Mouse (Mus musculus) left cerebral cortex, adult 11 months (tissue): ENCODE results near the gene Psmg3.
A peak's percentile ranks its signal among the peaks of the same experiment; 100 is the strongest.

Experiments used
- DNase-seq: peaks from one replicate; pipeline ENCODE4 v3.0.0; 2022; ENCODE audit warnings: low spot score

Psmg3 gene

DNA sequence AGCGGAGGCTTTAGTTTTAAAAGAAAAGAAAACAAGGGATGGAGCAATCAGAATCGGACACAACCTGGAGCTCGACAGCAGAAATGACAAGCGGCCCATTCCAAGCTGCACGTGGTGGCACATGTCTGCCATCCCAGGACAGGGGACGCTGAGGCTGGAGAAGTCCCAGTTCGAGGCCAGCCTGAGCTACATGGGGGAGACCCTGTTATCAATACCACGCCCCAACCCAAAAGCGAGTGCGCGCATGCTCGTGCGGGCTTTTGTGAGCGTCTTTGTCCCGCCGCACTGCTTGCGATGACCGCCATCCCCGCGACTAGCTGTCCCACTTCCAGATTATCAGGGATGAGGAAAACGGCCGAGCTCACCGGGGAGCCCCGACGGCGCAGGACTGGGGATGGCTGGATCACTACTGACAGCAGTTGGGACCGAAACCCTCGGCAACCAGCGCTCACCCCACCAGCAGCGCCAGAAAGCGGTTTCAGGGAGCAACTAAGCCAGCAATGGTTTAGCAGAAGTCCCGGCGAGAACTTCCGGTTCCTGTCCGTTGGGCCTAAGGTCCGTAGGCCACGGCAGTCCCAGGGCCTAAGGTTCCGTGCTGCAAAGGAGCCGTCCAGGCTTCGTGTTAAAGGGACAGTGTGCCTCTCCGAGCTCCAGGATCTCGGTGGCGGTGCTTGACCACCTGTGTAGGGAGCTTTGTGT is at the start of gene Psmg3, which contains the start of gene Gm26938:
Psmg3 (minus strand) TSS at position 529 of the 699 bp plus-strand sequence.
Gm26938 (minus strand) TSS at position 51 of the 699 bp plus-strand sequence.
- peak; percentile 81 for DNase-seq

DNA sequence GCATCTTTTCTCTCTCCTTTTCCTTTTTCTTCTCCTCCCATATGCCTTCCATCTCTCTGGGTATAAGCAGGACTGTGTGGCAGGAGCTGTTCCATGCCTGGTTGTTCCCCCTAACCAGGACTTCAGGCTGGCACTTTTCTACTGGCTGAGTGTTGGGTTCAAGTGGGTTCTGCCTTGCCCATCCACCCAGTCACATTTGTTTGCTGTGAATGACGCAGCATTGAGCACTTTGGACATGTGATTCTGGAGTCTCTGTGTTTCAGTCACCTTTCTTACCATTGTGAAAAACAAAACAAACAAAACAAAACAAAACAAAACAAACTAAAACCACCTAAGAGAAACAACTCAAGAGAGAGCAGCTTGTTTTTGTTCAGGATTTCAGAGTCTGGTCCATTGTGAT is 44.8 kb upstream of the Psmg3 start:
- no peak for DNase-seq

DNA sequence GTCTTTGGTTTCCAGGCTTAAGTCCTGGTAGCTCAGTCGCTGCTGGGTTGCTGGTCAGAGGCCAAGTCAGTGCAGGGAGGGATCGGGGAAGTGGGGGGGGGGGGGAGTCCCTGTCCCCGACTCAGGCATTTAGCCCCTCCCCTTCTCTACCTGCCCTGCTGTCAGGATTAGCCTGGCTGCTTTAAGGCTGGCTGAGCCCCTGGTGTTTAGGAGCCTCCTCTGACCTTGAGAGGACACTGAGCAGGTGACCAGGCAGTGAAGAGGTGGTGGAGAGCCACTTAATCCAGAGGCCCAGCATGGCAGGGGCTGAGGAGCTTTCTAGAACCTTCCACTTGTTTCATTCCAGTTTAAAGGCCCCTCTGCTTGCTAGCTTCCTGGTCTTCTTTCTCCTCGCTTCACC is 44.2 kb upstream of the Psmg3 start:
- no peak for DNase-seq

DNA sequence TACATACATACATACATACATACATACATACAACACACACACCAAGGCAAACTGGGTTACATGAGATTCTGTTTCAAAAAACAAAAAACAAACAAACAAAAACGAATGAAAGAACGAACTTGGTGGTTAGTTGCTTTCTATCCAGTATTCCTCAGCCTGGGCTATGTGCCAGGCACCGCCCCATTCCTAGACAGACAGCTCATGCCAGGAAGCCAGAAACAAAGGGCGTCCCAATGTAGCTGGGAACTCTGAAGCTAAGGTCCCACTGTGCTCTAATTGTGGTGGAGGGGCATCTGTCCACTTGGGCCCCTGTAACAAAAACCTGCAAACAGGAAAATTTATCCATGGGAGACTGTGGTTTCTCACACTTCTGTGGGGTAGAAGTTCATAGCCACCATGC is 36.1 kb upstream of the Psmg3 start:
- DNase-seq, result no peak

DNA sequence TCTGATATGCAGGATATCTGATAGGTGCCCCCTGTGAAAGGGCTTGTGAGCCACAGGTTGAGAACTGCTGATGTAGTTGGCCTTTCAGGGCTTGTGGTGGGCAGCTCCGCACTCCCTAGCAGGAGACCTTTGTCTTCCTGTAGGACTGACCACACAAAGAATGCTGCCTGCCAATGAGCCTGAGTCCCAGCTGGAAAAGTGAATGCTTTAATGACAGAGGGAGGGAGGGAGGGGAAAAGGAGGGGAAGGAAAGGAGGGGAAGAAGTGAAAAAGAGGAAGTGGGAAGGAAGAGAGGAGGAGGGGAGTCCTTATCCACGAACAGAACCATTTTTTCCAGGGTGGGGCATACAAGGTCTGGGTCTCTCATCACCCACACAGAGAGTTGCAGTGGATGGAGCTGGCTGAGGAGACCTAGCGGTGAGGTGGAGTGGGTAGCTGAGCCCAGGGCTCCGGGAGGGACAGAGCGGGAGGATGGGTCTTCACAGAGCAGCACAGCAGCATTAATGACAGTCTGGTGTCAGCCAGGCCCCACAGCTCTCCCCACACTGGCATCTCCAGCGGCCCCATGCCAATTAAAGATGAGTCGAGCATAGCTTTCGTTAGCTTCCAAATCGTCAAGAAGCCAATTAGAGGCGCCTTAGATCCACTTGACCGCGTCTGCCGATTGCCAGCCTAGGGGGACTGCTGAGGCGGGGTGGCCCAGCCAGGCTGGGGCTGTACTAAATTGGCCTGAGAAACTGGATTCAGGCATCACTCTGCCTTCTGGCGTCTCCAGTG is 33.8 kb upstream of the Psmg3 start:
- no peak for DNase-seq

DNA sequence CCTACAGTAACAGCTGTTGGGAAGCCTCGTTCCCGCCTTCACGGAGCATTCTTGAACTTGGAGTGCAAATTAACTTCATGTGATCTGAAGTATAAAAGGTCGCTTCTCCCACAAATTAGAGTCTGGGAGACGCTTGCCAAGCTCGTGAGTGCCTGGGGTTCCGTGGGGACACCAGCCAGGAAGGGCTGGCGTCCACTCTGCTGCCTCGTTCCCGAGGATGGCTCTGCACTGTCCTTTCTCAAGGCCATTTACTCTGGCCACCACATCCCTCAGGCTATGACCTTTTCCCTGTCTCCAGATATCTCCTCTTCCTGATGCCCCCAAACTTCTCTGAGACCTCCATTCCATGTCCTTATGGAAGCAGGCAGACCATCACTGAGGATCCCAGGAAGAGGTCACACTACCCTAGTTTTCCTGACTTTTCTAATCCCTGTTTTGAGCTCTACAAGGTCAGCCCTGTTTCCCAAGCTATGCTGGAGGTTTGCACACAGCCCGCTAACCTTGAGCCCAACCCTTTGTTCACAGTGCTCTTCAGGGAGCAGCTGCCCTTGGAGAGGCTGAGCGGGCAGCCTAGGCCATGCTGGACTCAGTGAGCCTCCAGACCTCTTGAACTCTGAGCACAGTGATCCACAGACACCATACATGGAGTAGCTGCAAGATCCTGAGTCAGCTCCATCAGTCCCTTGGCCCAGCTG is 23.1 kb upstream of the Psmg3 start:
- DNase-seq, result no peak

DNA sequence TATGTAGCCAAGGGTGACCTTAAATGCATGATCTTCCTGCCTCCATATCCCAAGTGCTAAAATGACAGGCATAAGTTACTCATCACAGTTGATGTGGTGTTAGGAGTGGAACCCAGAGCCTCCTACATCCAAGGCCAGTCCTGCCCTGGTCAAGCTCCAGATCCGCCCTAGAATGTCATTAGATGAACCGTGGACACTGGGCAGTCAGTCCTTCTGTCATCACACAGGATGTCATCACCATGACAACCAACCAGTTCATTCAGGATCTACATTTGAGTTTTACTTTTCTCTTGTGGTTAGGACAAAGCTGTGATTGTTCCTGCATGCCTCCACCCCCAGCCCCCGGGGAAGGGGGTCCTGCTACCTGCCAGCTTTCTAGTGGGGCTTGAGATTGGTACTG is 12.5 kb upstream of the Psmg3 start:
- no peak for DNase-seq

DNA sequence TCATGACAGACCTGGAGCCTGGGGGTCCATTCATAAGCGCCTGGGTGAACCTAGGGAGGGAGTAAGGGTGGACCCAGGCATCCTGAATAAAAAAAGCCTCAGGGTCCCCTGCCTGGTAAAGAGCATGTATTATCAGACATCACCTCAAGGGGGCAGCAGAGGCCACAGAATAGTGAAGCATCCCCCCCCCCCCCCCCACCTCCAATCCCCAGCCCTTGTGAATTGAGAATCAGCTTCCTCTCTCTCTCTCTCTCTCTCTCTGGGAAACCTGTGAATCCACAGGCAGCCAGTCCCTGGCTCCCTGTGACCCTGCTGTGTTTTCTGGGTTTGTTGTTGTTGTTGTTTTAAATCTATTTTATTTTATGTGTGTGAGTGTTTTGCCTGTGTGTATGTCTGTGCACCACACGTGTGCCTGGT is 11.8 kb upstream of the Psmg3 start:
- DNase-seq, result no peak

DNA sequence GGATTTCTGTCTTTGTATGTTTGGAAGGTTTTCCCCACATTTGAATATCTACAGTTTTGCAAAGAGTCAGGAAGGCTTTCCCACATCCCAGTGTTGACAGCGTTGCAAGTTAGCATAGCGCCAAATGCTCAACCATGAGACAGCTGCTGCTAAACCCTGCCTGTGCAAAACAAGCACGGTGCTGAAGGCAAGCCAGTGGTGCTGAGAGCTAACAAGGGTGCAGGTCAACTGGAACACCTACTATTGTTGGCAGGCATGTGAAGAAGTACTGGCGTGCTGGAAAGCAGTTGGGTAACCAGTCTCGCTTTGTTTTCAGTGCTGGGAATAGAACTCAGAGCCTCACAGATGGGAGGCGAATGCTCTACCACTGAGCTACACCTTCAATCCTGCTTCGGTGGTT is 9.0 kb upstream of the Psmg3 start:
- no peak for DNase-seq

DNA sequence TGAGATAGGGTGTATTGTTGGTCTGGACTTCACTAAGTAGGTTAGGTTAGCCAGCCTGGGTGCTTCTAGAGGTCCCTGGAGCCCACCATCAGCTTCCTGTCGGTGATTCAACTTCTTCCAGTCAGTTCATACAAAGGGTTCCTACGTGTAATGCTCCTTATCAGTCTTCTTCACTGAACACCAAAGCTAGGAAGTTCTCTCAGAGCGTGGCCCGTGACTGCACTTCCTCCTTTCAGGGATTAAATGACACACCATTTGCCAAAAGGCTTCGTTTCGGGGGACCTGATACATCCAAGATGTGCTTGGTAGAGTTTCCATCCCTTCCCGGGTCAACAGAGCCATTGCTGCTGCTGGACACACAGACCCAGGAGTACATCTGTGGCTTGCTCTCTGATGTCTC is 5.4 kb upstream of the Psmg3 start:
- no peak for DNase-seq

DNA sequence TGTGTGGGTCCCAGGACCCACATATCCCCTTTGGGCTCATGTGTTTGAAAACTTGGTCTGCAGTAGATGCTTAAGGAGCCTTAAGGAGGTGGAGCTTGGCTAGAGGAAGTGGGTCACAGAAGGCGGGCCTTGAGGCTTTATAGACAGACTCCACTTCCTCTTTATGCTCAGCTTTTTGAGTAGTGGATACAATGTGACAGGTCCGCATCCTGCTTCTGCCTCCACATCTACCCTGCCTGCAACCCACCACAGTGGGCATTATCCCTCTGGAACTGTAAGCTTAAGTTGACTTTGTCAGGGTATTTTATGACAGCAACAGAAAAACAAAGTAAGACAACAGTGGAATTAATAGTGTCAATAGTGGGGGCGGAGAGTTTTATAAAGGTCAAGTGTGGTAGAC is 4.0 kb upstream of the Psmg3 start:
- DNase-seq, result no peak

DNA sequence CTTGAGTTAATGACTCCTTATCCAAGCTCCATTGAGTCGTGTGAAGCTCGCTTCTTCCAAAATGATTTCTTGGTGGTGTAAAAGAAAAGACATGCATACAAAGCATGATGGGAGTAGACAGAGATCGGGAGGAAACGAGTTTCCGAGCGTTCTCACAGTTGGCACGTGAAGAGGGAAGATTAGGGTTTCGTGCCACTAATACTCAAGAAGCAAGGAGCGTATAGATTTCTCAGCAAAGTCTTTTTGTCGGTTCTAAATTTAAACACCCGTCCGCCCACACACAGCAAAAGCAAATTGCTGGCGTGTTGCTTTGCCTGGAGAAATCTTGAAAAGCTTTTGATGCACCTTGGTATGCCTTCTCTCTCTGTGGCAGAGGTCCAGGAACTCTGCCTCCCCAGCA is 2.7 kb upstream of the Psmg3 start:
- peak; percentile 36 for DNase-seq

DNA sequence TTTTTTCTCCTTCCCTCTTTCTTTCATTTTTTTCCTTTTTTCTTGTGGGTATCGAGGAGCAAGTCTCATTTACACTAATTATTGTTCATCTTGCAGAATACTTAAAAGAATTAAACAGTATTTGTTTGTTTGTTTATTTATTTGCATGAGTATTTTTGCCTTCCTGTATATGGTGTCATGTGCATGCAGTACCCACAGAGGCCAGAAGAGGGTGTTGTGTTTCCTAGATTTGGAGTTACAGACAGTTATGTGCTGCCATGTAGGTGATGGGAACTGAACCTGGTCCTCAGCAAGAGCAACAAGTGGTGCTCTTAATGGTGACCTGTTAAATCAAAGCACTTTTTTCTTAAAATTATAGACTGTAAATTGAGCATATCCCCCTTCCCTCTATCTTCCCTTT is 908 bp upstream of the Psmg3 start:
- DNase-seq, result no peak

DNA sequence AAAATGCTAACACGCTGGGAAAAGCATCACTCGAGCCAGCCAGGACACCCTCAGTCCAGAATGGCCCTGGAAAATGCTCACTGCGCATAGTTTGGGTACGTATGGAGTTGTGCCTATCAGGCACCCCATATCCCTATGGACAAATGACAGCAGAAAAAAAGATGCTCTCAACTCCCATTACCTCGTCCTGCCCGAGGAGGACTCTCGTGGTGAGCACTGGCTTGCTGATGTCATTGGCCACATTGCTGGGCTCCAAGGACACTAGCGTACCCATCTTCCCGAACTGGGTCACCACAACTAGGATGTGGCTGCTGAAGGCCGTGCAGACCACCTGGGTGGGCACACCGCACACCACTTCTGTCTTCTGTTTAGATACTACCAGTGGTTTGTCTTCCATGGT is 738 bp downstream of the Psmg3 start:
- DNase-seq, result no peak

DNA sequence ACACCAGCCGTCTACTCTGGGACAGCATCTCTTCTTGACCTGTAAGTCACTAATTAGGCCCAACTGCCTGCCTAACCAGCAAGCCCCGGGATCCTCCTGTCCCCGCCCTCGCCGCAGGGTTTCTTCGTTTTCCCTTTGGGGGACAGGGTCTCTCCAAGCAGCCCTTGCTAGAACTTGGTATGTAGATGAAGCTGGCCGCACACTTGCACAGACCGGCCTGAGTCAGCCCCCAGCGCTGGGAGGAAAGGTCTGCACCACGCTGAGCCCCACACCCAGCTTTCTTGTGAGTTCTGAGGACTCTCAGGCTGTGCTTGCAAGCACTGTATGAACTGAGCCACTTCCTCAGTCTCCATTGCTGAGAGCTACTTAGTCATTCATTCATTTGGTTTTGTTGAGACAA is 2.2 kb downstream of the Psmg3 start:
- no peak for DNase-seq

DNA sequence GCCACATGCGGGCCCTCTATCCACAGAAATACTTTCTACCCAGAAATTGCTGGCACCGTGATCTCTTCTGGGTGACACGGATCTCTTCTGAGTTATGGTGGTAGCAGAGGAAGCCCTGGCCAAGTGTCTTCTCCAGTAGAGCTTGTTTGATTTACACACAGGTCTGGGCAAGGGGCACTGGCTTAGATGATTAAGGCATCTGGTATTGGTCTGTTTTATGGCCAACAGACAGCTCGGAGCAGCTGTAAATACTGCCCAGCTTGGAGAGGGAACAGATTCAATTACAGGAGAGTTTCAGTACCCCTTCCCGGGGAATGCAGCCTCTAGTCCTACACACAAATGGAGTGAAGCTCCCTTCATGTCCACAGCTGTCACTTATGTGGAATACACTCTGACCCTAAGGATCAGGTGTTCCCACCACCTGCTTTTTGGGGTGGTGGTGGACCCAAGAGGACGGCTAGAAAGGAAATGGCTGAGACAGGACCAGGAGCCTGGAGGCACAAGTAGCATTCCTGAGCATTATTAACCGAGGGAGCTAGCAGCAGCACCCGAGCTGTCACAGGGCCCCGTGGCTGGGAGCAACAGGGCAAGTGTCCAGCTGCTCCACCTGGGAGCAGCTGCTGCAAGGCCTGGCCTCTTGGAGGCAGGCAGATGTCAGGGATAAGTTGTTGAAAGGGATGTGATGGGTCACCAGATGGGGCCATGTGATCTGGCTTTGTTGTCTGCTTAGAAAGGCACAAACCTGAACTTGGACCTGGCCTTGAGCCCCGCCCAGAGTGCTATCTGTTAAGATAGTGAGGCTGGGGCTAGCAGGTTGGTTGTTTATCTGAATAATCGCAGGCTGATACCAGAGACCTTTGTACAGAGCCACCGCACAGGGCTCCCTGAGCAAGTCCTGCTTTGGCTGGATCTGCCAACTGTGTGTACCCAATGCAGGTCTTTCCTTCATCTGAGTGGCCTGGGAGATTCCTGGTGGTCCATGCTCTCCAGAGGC is 4.9 kb downstream of the Psmg3 start:
- no peak for DNase-seq

DNA sequence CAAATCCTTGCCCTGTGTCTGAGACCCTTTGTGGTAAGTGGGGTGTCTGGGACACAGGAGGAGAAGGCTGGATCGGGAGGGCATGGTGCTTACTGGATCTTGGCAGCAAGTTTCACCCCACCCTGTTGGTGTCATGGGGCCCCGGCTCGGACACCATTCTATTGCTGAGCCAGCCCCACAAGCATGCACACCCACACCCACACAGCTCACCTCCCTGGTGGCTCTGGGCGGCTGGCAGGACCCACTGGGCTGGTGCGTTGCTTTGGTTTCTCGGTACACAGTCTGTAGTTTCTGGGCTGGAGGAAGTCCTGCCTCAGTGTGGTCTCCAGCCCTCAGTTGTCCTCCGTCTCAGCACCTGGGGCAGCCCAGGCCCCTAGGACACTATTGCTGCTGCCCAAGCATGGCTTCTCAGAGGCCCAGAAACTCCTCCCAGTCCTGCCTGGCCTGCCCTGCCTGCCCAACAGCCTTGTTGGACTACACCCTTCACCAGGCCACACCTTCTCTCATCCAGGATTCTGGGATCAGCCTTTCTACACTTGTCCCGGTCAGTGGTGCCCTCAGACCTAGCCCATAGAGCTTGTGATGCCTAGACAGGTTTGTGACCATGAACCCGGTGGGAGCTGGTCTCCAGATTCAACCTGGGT is 7.0 kb downstream of the Psmg3 start, which contains the start of gene Tmem184a:
Tmem184a (minus strand) TSS at position 380 of the 644 bp plus-strand sequence.
- no peak for DNase-seq

DNA sequence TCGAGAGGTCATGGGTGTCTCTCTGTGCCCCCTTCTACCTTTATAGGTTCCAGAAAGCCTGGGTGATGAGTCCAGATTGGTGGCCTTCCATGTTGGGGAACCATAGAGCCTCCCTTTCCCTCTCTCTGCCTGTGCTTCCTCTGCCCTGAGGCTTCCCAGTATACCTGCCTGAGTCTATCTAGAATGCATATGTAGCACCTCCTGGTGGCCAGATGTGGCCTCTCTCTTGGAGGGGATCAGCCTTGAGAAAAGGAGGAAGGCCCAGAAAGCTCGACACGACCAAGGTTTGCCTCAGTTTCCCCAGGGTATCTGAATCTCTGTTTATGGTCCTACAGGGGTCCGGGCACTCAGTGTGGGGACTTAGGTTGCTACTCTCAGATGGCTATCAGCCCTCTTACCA is 7.9 kb downstream of the Psmg3 start:
- no peak for DNase-seq

DNA sequence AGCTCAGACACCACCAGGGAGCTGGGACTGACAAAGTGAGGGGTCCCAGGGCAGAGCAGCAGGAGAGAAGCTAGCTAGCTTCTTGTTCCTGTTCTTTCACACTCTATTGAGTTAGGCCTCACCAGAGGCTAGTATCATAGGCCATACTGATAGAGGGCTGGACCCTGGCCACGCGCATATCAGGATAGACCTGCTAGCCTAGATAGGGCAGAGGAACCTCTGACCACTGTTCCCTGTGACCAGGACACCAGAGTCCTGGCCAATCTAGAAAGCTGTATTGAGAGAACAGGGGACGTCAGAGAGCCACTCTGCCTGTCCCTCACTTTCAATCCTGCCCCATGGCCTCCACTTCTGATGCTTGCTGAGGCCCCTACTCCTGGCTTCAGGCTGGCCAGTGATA is 8.6 kb downstream of the Psmg3 start:
- DNase-seq, result no peak

DNA sequence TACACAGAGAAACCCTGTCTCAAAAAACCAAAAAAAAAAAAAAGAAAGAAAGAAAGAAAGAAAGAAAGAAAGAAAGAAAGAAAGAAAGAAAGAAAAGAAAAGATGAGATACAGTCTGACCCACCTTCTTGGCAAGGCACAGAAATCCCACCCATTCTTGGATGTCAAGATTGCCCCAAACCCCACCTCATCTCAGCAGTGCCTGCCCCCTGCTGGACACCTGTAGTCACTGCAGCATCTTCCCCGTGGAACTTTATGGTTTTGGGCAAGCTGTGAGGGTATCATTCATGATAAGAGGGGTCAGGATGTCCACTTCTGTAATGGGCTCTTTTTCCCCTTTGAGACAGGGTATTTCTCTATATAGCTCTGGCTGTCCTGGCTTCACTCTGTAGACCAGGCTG is 9.4 kb downstream of the Psmg3 start:
- no peak for DNase-seq

DNA sequence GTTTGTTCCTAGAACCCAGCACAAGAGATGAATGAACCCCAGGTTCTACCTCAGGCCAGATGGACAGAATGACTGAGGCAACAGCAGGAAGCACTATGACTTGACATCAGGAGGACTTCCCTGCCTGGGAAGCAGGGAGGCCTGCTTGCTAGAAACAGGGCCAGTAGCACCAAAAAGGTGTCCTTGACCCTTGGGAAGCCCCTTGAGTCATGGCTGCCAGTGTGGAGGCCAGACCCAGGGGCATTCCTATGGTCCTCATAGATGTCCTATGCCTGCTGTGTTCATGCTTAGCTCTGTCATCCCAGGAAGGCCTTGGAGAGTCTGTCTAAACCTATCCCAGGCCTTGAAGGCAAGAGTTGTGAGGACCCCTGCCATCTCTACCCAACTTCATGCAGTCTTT is 10.2 kb downstream of the Psmg3 start:
- no peak for DNase-seq
